Mouse (Mus musculus): ENCODE data around the gene Bax.

GRCm38 (mm10) chr7:45486761-45487415 lies 20.2 kb upstream of the Bax start, which contains the start of gene Gm45808:
- TF ChIP-seq CTCF (IDR thresholded peaks at IDR 0.05; ENCODE audit: low read depth, low read length) (no peak), POLR2AphosphoS5 (IDR thresholded peaks at IDR 0.05; ENCODE audit: insufficient replicate concordance, low read depth, low read length) (no peak), TAL1 (conservative IDR thresholded peaks at IDR 0.05; ENCODE audit: low read depth, low read length) (no peak), GATA1 (IDR thresholded peaks at IDR 0.05; ENCODE audit: borderline replicate concordance, low read length) (no peak)
